Mouse (Mus musculus) spleen, embryonic (tissue): ENCODE data around the gene Pgam2.

Experiments used
- CTCF ChIA-PET: fragments of 350-600 bp; sonication (Branson Sonifier 250); formaldehyde crosslinking; loops from one replicate; lab custom pipeline; 2022; lab: Charles Lee

Pgam2 gene

DNA sequence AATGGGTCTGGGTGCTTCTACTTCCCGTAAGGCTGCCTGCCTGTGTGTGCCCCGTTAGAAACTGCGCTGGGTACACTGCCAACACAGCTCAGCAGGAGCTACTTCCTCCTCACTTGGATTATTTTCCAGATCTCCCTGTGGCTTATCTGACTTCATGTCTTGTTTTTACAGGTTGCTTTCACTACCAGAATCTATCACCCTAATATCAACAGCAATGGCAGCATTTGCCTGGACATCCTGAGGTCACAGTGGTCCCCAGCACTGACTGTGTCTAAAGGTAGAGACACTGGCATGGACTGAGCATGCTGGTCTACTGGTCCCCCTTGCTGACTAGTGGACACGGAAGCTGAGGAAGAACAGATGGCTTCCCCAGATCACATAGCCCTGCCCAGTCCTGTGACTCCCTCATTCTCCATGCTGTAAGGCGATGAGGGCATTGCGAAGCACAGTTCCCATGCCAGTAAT lies 23.5 kb downstream of the Pgam2 start:
- CTCF ChIA-PET = no interaction called here

GRCm38 (mm10) chr11:5778481-5778880 lies 25.1 kb downstream of the Pgam2 start:
- CTCF ChIA-PET = no interaction called here

GRCm38 (mm10) chr11:5766019-5766418 lies 37.5 kb downstream of the Pgam2 start:
- CTCF ChIA-PET = no interaction called here

GRCm38 (mm10) chr11:5762633-5762982 lies 40.9 kb downstream of the Pgam2 start:
- CTCF ChIA-PET = interaction anchor here (0.7 to 0.8 kb wide), 2 partner anchors 21 to 915 kb away, joined by 3 read pairs; no protein-coding TSS in a partner anchor

- CTCF ChIA-PET = interaction anchor here (0.6 to 0.8 kb wide), 3 partner anchors 21 to 914 kb away, joined by 3 read pairs; no protein-coding TSS in a partner anchor
Measured at GRCm38 (mm10) chr11:5761820-5762632, 41.5 kb downstream of the Pgam2 start, which contains the start of gene Urgcp. Gene Urgcp (minus strand): TSS chr11:5762376.

- CTCF ChIA-PET = no interaction called here
Measured at GRCm38 (mm10) chr11:5753755-5754154, 49.8 kb downstream of the Pgam2 start.
